Mouse (Mus musculus): Measurements from ENCODE around the gene Mtus2. TPM values are rescaled to one million over a fixed set of nuclear protein-coding genes. Genes with fewer than 3 reads are reported as not detected.

Mtus2 gene
- polyA plus RNA-seq, 1 experiment from 2014 or later = 1.6 TPM

DNA sequence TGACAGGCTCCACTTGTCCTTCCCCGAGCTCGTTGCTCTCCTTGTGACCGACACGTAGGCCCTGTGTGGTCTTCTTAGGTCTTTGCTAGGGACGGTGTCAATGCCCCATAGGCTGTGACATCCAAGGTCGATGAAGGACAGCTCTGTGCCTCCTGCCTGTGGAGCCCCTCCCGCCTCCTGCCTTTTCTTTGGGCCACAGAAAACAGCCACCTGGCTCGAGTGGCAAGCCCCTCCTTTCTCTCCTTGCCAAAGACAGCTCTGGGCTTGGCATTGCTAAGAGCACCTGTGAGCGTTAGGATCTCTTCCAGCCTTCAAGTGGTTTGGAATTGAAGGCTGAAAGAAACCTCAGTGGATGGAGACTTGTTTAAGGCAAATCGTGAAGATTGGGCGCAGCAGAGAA lies 91.1 kb downstream of the Mtus2 start:
- no peak overlapping the region for H3K4me3 ChIP-seq (ENCODE audit: low read depth, low read length)
- no peaks in the 10 kb centered on the region for H3K36me3 ChIP-seq (replicated peaks; ENCODE audit: insufficient read depth, low read length)
- no peak for TF ChIP-seq EP300 (IDR thresholded peaks at IDR 0.05; ENCODE audit: low read depth)
- no peak for TF ChIP-seq CTCF (IDR thresholded peaks at IDR 0.05; ENCODE audit: low read depth)
- DNase-seq (no peak), ATAC-seq (no peak)
- peaks cover 3% of the 10 kb centered on the region; the same call in 1 of the 2 replicates for H3K9me3 ChIP-seq (ENCODE audit: low read length)
- H3K27ac ChIP-seq (ENCODE audit: low read depth) = no peak overlapping the region
- H3K4me2 ChIP-seq (ENCODE audit: low read depth, low read length) = no peak overlapping the region
- 67% methylated on average over 11 of the region's 11 CpGs for WGBS (ENCODE audit: insufficient replicate concordance)
- no peaks in the 10 kb centered on the region for H3K27me3 ChIP-seq (ENCODE audit: insufficient read depth, low read length)
- no peaks in the 10 kb centered on the region for H3K4me1 ChIP-seq (ENCODE audit: insufficient read depth)
- no peak overlapping the region for H3K9ac ChIP-seq (replicated peaks)

- Histone ChIP-seq H3K27ac (ENCODE audit: low read depth) (no peak overlapping the region), H3K9me3 (ENCODE audit: low read length) (no peaks in the 10 kb centered on the region; the same call in 1 of the 2 replicates), H3K27me3 (ENCODE audit: insufficient read depth, low read length) (no peaks in the 10 kb centered on the region), H3K9ac (replicated peaks) (no peak overlapping the region), H3K4me1 (ENCODE audit: insufficient read depth) (no peaks in the 10 kb centered on the region), H3K4me2 (ENCODE audit: low read depth, low read length) (no peak overlapping the region), H3K4me3 (ENCODE audit: low read depth, low read length) (no peak overlapping the region), H3K36me3 (replicated peaks; ENCODE audit: insufficient read depth, low read length) (no peaks in the 10 kb centered on the region)
- ATAC-seq (no peak), DNase-seq (no peak)
- TF ChIP-seq CTCF (IDR thresholded peaks at IDR 0.05; ENCODE audit: low read depth) (no peak), EP300 (IDR thresholded peaks at IDR 0.05; ENCODE audit: low read depth) (no peak)
- WGBS (ENCODE audit: insufficient replicate concordance) = 72% methylated on average over 2 of the region's 2 CpGs
Measured at GRCm38 (mm10) chr5:148049304-148049703, 92.2 kb downstream of the Mtus2 start.

GRCm38 (mm10) chr5:148052846-148053608 lies 95.9 kb downstream of the Mtus2 start:
- no peak overlapping the region for H3K9ac ChIP-seq (replicated peaks)
- H3K36me3 ChIP-seq (replicated peaks; ENCODE audit: insufficient read depth, low read length) = no peaks in the 10 kb centered on the region
- no peak overlapping the region for H3K4me2 ChIP-seq (ENCODE audit: low read depth, low read length)
- ATAC-seq (no peak), DNase-seq (no peak)
- TF ChIP-seq EP300 (IDR thresholded peaks at IDR 0.05; ENCODE audit: low read depth) = no peak
- TF ChIP-seq CTCF (IDR thresholded peaks at IDR 0.05; ENCODE audit: low read depth) = no peak
- 73% methylated on average over 13 of the region's 13 CpGs for WGBS (ENCODE audit: insufficient replicate concordance)
- H3K9me3 ChIP-seq (ENCODE audit: low read length) = no peaks in the 10 kb centered on the region
- no peak overlapping the region for H3K27ac ChIP-seq (ENCODE audit: low read depth)
- H3K27me3 ChIP-seq (ENCODE audit: insufficient read depth, low read length) = no peaks in the 10 kb centered on the region
- no peaks in the 10 kb centered on the region for H3K4me1 ChIP-seq (ENCODE audit: insufficient read depth)
- no peak overlapping the region for H3K4me3 ChIP-seq (ENCODE audit: low read depth, low read length)

GRCm38 (mm10) chr5:148053609-148053990 lies 96.5 kb downstream of the Mtus2 start:
- no peak overlapping the region for H3K4me2 ChIP-seq (ENCODE audit: low read depth, low read length)
- H3K9me3 ChIP-seq (ENCODE audit: low read length) = no peaks in the 10 kb centered on the region
- H3K4me3 ChIP-seq (ENCODE audit: low read depth, low read length) = no peak overlapping the region
- no peak overlapping the region for H3K9ac ChIP-seq (replicated peaks)
- no peak overlapping the region for H3K27ac ChIP-seq (ENCODE audit: low read depth)
- DNase-seq (no peak), ATAC-seq (no peak)
- no peaks in the 10 kb centered on the region for H3K27me3 ChIP-seq (ENCODE audit: insufficient read depth, low read length)
- TF ChIP-seq CTCF (IDR thresholded peaks at IDR 0.05; ENCODE audit: low read depth) (no peak), EP300 (IDR thresholded peaks at IDR 0.05; ENCODE audit: low read depth) (no peak)
- 73% methylated on average over 4 of the region's 4 CpGs for WGBS (ENCODE audit: insufficient replicate concordance)
- H3K4me1 ChIP-seq (ENCODE audit: insufficient read depth) = no peaks in the 10 kb centered on the region
- H3K36me3 ChIP-seq (replicated peaks; ENCODE audit: insufficient read depth, low read length) = no peaks in the 10 kb centered on the region

DNA sequence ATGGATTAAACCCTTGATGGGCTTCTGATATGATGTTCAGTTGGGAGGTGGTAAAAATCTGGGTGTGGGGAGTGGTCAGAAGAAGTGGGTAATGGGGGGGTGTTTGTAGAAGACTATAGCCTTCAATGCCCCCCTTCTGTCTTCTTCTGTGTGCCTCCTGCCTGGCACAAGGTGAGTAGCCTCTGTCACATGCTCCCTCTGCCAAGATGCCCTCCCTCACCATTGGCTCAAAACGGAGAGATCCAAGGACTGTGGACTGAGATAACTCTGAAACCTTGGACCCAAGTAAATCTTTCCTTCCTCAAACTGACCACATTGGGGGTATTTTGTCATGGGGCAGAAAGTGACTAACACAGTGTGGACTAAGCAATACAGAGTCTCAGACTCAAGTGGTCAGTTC lies 99.7 kb downstream of the Mtus2 start:
- Histone ChIP-seq H3K9ac (replicated peaks) (no peak overlapping the region), H3K36me3 (replicated peaks; ENCODE audit: insufficient read depth, low read length) (no peaks in the 10 kb centered on the region), H3K4me1 (ENCODE audit: insufficient read depth) (no peaks in the 10 kb centered on the region), H3K9me3 (ENCODE audit: low read length) (peaks cover 3% of the 10 kb centered on the region), H3K27me3 (ENCODE audit: insufficient read depth, low read length) (no peaks in the 10 kb centered on the region), H3K4me2 (ENCODE audit: low read depth, low read length) (no peak overlapping the region), H3K4me3 (ENCODE audit: low read depth, low read length) (no peak overlapping the region), H3K27ac (ENCODE audit: low read depth) (no peak overlapping the region)
- WGBS (ENCODE audit: insufficient replicate concordance) = 57% methylated on average over 1 of the region's 1 CpGs
- no peak for DNase-seq
- no peak for ATAC-seq
- no peak for TF ChIP-seq EP300 (IDR thresholded peaks at IDR 0.05; ENCODE audit: low read depth)
- no peak for TF ChIP-seq CTCF (IDR thresholded peaks at IDR 0.05; ENCODE audit: low read depth)

- no peak overlapping the region for H3K27ac ChIP-seq (ENCODE audit: low read depth)
- no peaks in the 10 kb centered on the region for H3K4me1 ChIP-seq (ENCODE audit: insufficient read depth)
- 59% methylated on average over 3 of the region's 3 CpGs for WGBS (ENCODE audit: insufficient replicate concordance)
- no peak overlapping the region for H3K4me3 ChIP-seq (ENCODE audit: low read depth, low read length)
- DNase-seq (no peak), ATAC-seq (no peak)
- no peaks in the 10 kb centered on the region for H3K27me3 ChIP-seq (ENCODE audit: insufficient read depth, low read length)
- H3K9me3 ChIP-seq (ENCODE audit: low read length) = peaks cover 3% of the 10 kb centered on the region
- TF ChIP-seq CTCF (IDR thresholded peaks at IDR 0.05; ENCODE audit: low read depth) = no peak
- TF ChIP-seq EP300 (IDR thresholded peaks at IDR 0.05; ENCODE audit: low read depth) = no peak
- no peaks in the 10 kb centered on the region for H3K36me3 ChIP-seq (replicated peaks; ENCODE audit: insufficient read depth, low read length)
- no peak overlapping the region for H3K4me2 ChIP-seq (ENCODE audit: low read depth, low read length)
- H3K9ac ChIP-seq (replicated peaks) = no peak overlapping the region
Measured at GRCm38 (mm10) chr5:148057433-148057832, 100.3 kb downstream of the Mtus2 start.

All from liver, postnatal 0 days (tissue).